Mouse (Mus musculus): Measurements from ENCODE around the gene Tbc1d7.

Gene Tbc1d7

GRCm38 (mm10) chr13:43193932-43194331, 22.6 kb upstream of the Tbc1d7 start:
- no peak for DNase-seq (ENCODE audit: low spot score in 2 of 2)

GRCm38 (mm10) chr13:43193266-43193665, 22.0 kb upstream of the Tbc1d7 start:
- no peak for DNase-seq (ENCODE audit: low spot score in 2 of 2)

DNA sequence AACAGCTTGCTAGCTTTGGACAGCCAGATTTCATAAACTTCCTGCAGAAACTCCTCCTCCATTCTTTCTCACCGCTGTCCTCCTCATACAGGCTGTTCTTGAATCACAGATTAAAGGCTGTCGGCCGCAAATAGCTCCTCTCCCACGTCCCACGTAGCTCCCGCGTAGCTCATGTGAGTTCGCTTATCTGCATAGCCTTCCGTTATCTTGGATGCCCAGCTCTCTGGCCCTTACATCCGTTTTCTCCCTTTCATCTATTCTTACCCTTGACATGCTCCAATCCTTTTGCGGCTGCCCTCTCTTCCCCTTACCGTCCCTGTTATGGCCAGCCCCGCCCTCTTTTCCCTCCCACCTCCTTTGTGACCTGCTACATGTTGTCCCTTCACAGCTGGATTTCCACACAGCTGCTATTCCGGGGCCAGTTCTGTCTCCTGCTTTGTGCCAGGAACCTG, 20.5 kb upstream of the Tbc1d7 start:
- DNase-seq (ENCODE audit: low spot score in 2 of 2) = peak; percentile 30 to 57

GRCm38 (mm10) chr13:43191290-43191689, 20.0 kb upstream of the Tbc1d7 start:
- DNase-seq (ENCODE audit: low spot score in 2 of 2) = no peak

DNA sequence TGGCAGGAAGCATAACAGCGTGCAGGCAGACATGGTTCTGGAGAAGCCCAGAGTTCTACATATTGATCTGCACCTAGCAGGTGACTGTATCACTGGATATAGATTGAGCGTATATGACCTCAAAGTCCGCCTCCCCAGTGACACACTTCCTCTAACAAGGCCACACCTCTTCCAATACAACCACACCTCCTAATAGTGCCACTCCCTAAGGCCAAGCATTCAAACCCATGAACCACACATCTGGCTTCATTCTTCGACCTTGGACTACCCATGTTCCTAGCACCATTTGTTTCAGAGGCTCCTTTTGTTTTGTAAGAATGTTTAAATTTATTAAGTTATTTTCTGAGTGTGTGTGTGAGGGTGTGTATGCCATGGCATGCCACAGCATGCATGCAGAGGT, 16.4 kb upstream of the Tbc1d7 start:
- no peak for DNase-seq (ENCODE audit: low spot score in 2 of 2)

DNA sequence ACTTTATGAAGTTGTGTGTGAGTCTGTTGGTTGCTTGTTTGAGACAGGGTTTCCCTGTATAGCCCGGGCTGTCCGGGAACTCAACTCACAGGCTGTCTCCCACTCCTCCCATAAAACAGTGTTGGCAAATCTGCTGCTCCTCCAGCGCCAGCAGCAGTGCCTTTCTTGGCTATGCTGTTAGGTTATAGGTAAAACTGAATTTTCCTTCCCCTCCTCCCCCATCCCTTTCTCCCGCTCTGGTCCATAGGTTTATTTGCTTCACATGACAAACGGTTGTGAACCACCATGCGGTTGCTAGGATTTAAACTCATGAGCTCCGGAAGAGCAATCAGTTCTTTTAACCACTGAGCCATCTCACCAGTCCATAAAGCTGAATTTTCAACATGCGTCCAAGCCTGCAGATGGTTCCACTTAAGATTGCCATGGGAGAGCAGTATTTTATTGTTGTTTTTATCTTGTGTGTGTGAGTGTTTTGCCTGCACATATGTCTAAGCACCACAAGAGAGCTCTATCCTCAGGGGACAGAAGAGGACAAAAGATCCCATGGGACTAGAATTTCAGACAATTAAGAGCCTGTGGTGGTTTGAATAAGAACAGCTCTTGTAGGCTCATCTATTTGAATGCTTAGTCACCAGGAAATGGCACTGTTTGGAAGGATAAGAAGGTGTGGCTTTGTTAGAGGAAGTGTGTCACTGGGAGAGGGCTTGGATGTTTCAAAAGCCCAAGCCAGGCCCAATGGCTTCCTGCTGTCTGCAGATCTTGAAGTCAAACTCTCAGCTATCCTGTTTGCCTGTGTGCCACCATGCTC, 12.2 kb upstream of the Tbc1d7 start:
- DNase-seq (ENCODE audit: low spot score in 2 of 2) = no peak

GRCm38 (mm10) chr13:43182465-43183201, 11.3 kb upstream of the Tbc1d7 start:
- peak; percentile 52 to 82 for DNase-seq (ENCODE audit: low spot score in 2 of 2)

GRCm38 (mm10) chr13:43181104-43181503, 9.8 kb upstream of the Tbc1d7 start:
- no peak for DNase-seq (ENCODE audit: low spot score in 2 of 2)

- no peak for DNase-seq (ENCODE audit: low spot score in 2 of 2)
These were observed 6.0 kb upstream of the Tbc1d7 start for GRCm38 (mm10) chr13:43177317-43177716.

GRCm38 (mm10) chr13:43176676-43177075, 5.4 kb upstream of the Tbc1d7 start:
- no peak for DNase-seq (ENCODE audit: low spot score in 2 of 2)

DNA sequence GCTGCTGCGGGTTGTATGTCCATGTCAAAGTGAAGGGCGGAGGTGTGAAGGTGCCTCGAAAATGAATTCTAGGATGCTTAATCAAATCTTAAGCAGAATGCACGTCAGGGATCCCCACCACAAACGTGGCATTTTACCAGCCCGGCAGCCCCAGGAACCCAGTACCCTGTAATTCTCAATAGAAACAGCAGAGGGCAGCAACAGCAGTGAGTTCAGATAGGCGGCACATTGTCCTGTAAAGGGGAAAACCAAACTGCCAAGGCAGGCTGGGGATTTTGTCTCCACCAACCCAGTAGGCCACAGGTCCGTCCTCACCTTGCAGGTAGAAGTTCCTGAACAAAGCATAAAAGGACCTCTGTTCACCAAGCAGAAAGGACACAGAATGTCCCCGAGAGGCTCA, 2.0 kb upstream of the Tbc1d7 start:
- DNase-seq (ENCODE audit: low spot score in 2 of 2) = peak; percentile 42 to 73

GRCm38 (mm10) chr13:43172036-43172713, 874 bp upstream of the Tbc1d7 start:
- DNase-seq (ENCODE audit: low spot score in 2 of 2) = no peak

GRCm38 (mm10) chr13:43167721-43168120, 3.6 kb downstream of the Tbc1d7 start:
- no peak for DNase-seq (ENCODE audit: low spot score in 2 of 2)

- DNase-seq (ENCODE audit: low spot score in 2 of 2) = no peak
These were observed 11.9 kb downstream of the Tbc1d7 start for GRCm38 (mm10) chr13:43159429-43159828.

GRCm38 (mm10) chr13:43158281-43158680, 13.0 kb downstream of the Tbc1d7 start:
- no peak for DNase-seq (ENCODE audit: low spot score in 2 of 2)

DNA sequence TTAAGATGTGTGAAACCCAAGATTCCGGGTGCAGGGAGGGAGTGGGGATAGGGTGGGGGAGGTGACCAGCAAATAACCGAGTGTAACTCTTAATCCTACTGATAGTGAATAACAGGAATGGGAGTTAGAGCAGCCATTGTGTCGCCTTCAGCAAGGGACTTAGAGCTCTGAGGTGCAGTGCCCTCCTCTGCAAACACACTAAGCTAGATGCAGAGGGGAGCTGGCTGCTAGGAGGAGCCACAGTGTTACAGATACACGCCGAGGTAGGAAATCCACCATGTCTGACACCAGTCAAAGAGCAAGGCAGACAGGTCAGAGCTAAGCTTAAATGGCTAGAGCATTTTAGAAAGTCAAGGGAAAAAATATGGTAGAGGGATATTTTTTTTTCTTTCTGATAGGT, 13.9 kb downstream of the Tbc1d7 start:
- no peak for DNase-seq (ENCODE audit: low spot score in 2 of 2)

GRCm38 (mm10) chr13:43152005-43152520, 19.2 kb downstream of the Tbc1d7 start:
- DNase-seq (ENCODE audit: low spot score in 2 of 2) = no peak

GRCm38 (mm10) chr13:43149661-43150060, 21.6 kb downstream of the Tbc1d7 start:
- DNase-seq (ENCODE audit: low spot score in 2 of 2) = no peak

DNA sequence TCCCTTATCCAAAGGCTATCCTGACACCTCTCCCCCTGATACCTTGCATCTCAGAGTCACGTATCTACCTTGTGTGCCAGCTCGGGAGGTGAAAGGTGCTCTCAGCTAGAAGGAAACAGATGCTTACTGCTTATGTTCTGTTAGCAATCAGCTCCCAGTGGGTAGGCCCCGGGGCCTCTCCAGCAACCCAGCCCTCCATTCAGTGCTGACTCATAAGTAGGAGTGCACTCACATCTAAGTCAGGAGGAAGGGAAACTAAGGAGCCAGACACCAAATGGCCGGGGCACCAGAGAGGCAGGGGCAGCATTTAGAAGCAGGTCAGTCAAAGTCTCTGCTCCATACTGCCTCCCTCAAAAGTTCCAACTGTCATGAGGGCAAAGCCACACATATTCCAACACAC, 22.6 kb downstream of the Tbc1d7 start:
- DNase-seq (ENCODE audit: low spot score in 2 of 2) = no peak

DNA sequence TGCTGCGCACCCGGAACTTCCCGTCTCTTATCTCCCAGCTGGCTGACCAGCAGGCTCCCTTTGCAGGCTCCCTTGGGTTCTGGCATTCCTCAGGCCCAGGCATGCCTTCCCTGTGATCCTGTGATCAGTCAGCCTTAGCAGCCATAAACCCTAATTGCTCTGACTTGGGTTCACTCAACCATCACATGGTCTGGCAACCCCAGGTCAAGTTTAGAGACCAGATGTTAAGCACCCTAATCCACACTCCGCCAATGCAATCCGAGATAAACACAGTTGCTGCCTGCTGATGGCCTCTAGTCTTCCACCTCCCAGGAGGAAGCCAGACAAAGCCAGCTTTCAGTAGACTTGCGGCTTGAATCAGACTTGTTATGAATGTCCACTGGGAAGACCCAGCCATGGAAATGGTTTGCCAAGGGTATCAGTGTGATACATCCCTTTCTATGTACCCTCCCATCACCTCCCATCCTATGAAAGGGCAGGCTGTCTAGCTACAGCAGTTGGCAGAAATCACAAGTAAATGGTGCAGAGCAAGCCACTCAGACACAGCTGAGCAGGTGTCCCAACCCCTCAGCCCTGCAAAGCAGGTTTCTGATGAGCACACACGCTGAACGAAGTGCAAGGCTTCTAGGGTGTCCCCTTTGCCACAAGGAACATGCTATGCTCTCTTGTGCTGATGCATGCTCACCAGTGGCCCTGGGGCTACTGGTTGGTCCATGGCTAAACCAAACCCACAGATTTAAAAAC, 24.6 kb downstream of the Tbc1d7 start:
- DNase-seq (ENCODE audit: low spot score in 2 of 2) = no peak

GRCm38 (mm10) chr13:43144720-43145418, 26.4 kb downstream of the Tbc1d7 start:
- DNase-seq (ENCODE audit: low spot score in 2 of 2) = no peak
